Mouse (Mus musculus) ES-Bruce4 (cell line): Measurements from ENCODE around the gene Ddi2. TPM values are rescaled to one million over a fixed set of nuclear protein-coding genes. Genes with fewer than 3 reads are reported as not detected.
A peak's percentile ranks its signal among the peaks of the same experiment; 100 is the strongest.

Experiments
- H3K27ac ChIP-seq: 2 replicates; pipeline ENCODE4 v1.5.1; 2012; ENCODE audit warnings: low read length, inconsistent platforms; ENCODE audit not compliant: insufficient read depth
- H3K27me3 ChIP-seq: 2 replicates; pipeline ENCODE4 v1.6.1; 2012; ENCODE audit warnings: mild to moderate bottlenecking, low read length, inconsistent platforms; ENCODE audit not compliant: control insufficient read depth, poor library complexity, insufficient read depth, severe bottlenecking
- H3K36me3 ChIP-seq: 2 replicates; pipeline ENCODE4 v1.6.1; 2012; ENCODE audit warnings: inconsistent platforms, mild to moderate bottlenecking, low read length, moderate library complexity; ENCODE audit not compliant: control insufficient read depth, poor library complexity, insufficient read depth, severe bottlenecking
- H3K4me1 ChIP-seq: one replicate; pipeline ENCODE4 v1.8.1; 2011; ENCODE audit warnings: low read length; ENCODE audit not compliant: control insufficient read depth, insufficient read depth
- H3K4me3 ChIP-seq: 2 replicates; pipeline ENCODE4 v1.5.1; 2011; ENCODE audit warnings: low read depth, mild to moderate bottlenecking, low read length
- H3K9ac ChIP-seq: 2 replicates; pipeline ENCODE4 v1.6.1; 2012; ENCODE audit warnings: low read depth, mild to moderate bottlenecking, inconsistent platforms; ENCODE audit not compliant: poor library complexity, severe bottlenecking
- H3K9me3 ChIP-seq: replicated peaks from 2 replicates; pipeline ENCODE4 v1.6.1; 2012; ENCODE audit warnings: mild to moderate bottlenecking, low read length, inconsistent platforms; ENCODE audit not compliant: control insufficient read depth, poor library complexity, insufficient read depth, severe bottlenecking
- CTCF ChIP-seq: IDR thresholded peaks from one replicate; pipeline ENCODE4 v1.8.1; 2011; ENCODE audit warnings: low read depth, low read length
- EP300 ChIP-seq: IDR thresholded peaks from 2 replicates; pipeline ENCODE4 v1.6.1; 2011; ENCODE audit warnings: low read depth, low read length; ENCODE audit not compliant: insufficient read depth
- POLR2A ChIP-seq: IDR thresholded peaks from one replicate; pipeline ENCODE4 v1.8.1; 2011; ENCODE audit warnings: low read length; ENCODE audit not compliant: insufficient read depth
- polyA plus RNA-seq: library from polyadenylated mRNA; stranded (reverse); fragments of >200 nt; gene quantifications from 2 replicates; pipeline ENCODE4 v1.2.4, GENCODE M21; 2011; ENCODE audit warnings: low read depth; ENCODE audit not compliant: missing spikeins, insufficient read depth, insufficient read length

Gene Ddi2
- polyA plus RNA-seq, 1 experiment = 46.0 TPM

DNA sequence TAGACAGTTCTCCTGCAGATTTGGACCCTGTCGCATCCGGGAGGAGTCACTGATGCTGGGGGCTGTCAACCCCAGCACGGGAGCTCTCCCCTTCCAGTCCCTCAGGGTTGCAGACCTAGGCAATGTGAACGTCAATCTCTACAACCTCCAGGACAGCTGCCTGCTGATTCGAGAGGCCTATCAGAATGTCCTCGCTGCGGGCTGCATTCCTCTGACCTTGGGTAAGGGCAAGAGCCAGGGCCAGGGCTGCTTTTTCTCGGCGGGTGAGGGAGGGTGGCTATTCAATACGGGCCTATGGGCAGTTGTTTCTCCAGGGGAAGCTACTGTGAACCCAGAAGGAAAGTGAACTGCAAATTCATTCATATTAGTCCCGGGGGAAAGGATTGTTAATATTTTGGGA, 26.3 kb upstream of the Ddi2 start:
- Histone ChIP-seq H3K27ac (no peak overlapping the region), H3K4me1 (peaks cover 2% of the 10 kb centered on the region), H3K9me3 (no peaks in the 10 kb centered on the region), H3K27me3 (no peaks in the 10 kb centered on the region), H3K36me3 (no peaks in the 10 kb centered on the region), H3K4me3 (no peak overlapping the region), H3K9ac (no peak overlapping the region)
- TF ChIP-seq CTCF (no peak), EP300 (no peak), POLR2A (no peak)

DNA sequence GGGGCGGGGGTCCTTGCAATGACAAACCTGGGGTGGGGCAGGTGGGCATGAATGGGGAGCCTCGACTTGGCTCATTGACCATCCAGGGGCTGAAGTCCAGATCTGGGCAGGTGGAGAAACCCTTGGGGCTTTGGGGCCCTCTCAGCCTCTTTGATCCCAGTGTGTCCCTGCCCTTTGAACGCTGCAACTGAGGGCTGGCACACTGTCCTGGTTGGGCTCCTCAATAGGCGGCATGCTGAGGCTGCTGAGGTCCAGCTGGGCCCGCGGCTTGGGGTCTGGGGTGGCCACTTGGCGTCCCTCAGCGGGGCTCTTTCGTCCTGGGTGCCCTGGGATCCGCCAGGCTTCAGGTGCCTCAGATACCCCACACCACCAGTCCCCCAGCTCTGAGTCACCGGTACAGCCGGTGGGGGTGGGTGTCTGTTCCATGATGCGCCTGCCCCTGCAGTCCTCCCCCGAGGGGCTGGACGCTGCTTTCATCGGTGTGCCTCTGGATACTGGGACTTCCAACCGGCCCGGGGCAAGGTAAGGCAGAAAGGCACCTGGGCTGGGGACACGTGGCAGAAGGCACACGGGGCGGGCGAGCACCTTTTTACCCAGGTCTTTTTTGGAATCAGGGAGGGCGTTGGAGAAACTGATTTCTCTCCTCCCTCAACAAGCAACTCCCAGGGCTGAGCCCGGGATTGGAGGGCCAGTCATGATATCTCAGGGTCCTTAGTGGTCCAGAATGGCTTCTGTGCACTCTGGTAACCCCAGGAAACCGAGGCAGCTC, 23.5 kb upstream of the Ddi2 start, which contains the start of gene Agmat:
TSS of gene Agmat (plus strand) at position 95 of the 769 bp plus-strand sequence.
- H3K36me3 ChIP-seq = no peaks in the 10 kb centered on the region
- no peaks in the 10 kb centered on the region for H3K27me3 ChIP-seq
- peaks cover 4% of the 10 kb centered on the region for H3K9me3 ChIP-seq
- peak within 1 kb of the TSS; percentile 24 for H3K9ac ChIP-seq
- peaks cover 2% of the 10 kb centered on the region for H3K4me1 ChIP-seq
- H3K27ac ChIP-seq = no peak within 1 kb of the TSS
- H3K4me3 ChIP-seq = peak within 1 kb of the TSS; percentile 27
- TF ChIP-seq POLR2A (no peak), EP300 (no peak), CTCF (no peak)

DNA sequence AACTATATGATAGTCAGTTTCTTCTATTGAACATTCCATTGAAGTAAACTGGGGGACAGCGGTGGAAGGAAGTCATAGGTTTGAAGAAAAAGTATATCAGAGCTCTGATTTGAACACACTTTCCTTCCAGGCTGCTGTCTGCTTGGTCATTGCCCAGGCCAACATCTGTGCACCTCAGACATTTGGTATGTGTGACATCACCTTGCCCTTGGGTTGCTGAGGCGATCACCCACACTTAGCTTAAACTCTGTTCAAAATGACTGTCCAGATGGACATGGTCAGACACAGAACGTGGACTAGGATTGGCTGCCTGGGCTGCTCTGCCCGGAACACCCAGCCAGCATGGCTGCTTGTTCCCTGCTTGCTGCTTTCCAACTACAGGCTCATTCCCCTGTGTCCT, 19.2 kb upstream of the Ddi2 start:
- Histone ChIP-seq H3K9me3 (peaks cover 4% of the 10 kb centered on the region), H3K9ac (no peak overlapping the region), H3K27me3 (no peaks in the 10 kb centered on the region), H3K4me1 (no peaks in the 10 kb centered on the region), H3K27ac (no peak overlapping the region), H3K4me3 (no peak overlapping the region), H3K36me3 (no peaks in the 10 kb centered on the region)
- TF ChIP-seq POLR2A = no peak
- no peak for TF ChIP-seq CTCF
- TF ChIP-seq EP300 = no peak

DNA sequence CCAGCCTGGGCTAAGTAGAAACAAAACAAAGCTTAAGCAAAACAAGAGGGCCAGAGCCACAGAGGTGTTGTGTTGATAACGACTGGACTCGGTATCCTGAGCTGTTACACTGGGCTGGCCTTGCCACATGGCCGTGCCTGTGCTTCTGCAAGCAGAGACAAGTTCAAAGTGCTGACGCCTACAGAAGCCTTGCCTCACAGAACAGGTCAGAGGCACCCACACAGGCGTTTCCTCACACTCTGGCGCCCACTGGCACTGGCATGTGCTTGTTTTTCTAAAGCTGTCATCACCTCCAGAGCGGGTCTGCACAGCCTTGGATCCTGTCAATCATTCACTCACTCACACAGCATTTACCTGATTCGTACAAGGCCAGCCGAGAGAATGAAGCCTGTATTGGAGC, 18.6 kb upstream of the Ddi2 start:
- peaks cover 4% of the 10 kb centered on the region for H3K9me3 ChIP-seq
- no peak overlapping the region for H3K9ac ChIP-seq
- no peaks in the 10 kb centered on the region for H3K4me1 ChIP-seq
- no peak overlapping the region for H3K4me3 ChIP-seq
- H3K27ac ChIP-seq = no peak overlapping the region
- TF ChIP-seq EP300 = no peak
- no peak for TF ChIP-seq CTCF
- no peak for TF ChIP-seq POLR2A
- no peaks in the 10 kb centered on the region for H3K36me3 ChIP-seq
- no peaks in the 10 kb centered on the region for H3K27me3 ChIP-seq

DNA sequence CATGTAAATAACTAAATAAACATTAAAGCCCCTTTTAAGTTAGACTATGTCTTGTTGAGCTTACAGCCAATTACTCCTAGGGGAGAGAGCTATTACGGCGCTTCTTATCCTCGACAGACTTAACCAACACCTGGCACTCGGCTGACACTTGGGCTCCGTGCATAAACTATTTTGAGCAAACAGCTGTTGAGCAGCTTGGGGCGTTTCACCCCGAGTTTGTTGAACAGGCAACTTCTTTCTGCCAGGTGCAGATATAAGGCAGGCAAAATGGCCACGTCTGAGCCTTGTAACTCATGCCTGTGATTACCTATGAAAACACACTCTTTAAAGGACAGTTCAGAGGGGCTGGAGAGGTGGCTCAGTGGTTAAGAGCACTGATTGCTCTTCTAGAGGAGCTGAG, 14.8 kb upstream of the Ddi2 start:
- Histone ChIP-seq H3K4me3 (no peak overlapping the region), H3K9me3 (peaks cover 4% of the 10 kb centered on the region), H3K4me1 (peaks cover 2% of the 10 kb centered on the region), H3K27me3 (no peaks in the 10 kb centered on the region), H3K9ac (no peak overlapping the region), H3K36me3 (no peaks in the 10 kb centered on the region), H3K27ac (no peak overlapping the region)
- TF ChIP-seq POLR2A (no peak), EP300 (no peak), CTCF (no peak)

DNA sequence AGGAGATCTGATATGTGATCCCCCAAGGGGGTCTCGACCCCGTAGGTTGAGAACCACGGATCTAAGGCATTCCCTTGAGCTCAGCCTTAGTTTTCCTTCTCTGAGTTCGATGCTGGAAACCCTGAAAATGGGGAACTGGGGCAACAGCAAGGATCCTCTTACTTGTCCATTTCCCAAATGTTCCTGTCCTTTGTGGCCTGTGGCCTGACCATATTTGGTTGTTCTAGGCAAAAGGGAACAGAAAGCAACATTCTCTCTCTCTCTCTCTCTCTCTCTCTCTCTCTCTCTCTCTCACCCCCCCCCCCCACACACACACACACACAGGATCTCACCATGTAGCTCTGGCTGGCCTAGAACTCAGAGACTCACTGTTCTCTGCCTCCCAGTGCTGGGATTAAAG, 13.6 kb upstream of the Ddi2 start:
- no peak overlapping the region for H3K9ac ChIP-seq
- no peak overlapping the region for H3K4me3 ChIP-seq
- no peaks in the 10 kb centered on the region for H3K9me3 ChIP-seq
- peaks cover 2% of the 10 kb centered on the region for H3K4me1 ChIP-seq
- no peaks in the 10 kb centered on the region for H3K36me3 ChIP-seq
- no peaks in the 10 kb centered on the region for H3K27me3 ChIP-seq
- no peak overlapping the region for H3K27ac ChIP-seq
- TF ChIP-seq CTCF = no peak
- no peak for TF ChIP-seq EP300
- no peak for TF ChIP-seq POLR2A
